Mouse (Mus musculus) CH12.LX (cell line): ENCODE results near the gene Sh3rf1. TPM values are rescaled to one million over a fixed set of nuclear protein-coding genes. Genes with fewer than 3 reads are reported as not detected.

Source experiments
- DNase-seq: peaks from one replicate; pipeline ENCODE4 v3.0.0-alpha.2; 2013; ENCODE audit errors: extremely low read depth
- H3K27ac ChIP-seq: 2 replicates; pipeline ENCODE4 v1.5.1; 2012; ENCODE audit warnings: low read depth, mild to moderate bottlenecking, control low read depth, moderate library complexity; ENCODE audit not compliant: insufficient read depth
- H3K27me3 ChIP-seq: replicated peaks from 2 replicates; pipeline ENCODE3; 2012; ENCODE audit warnings: inconsistent platforms
- H3K36me3 ChIP-seq, 2 experiments: replicated peaks in 1 of 2; 2 replicates each; pipeline versions ENCODE3 to v1.6.1; 2012; ENCODE audit warnings: inconsistent platforms in 1 of 2, low read length in 1 of 2, mild to moderate bottlenecking in 1 of 2, mixed read lengths in 1 of 2, moderate library complexity in 1 of 2; ENCODE audit not compliant: control insufficient read depth in 1 of 2, insufficient read depth in 1 of 2
- H3K4me1 ChIP-seq, 2 experiments: 2 replicates each; pipeline ENCODE4 v1.6.1; 2012; ENCODE audit warnings: inconsistent platforms in 1 of 2, moderate library complexity in 1 of 2; ENCODE audit not compliant: insufficient read depth in 2 of 2, control insufficient read depth in 1 of 2
- H3K4me2 ChIP-seq: 2 replicates; pipeline ENCODE4 v1.6.1; 2012; ENCODE audit warnings: low read depth, mild to moderate bottlenecking, control low read depth; ENCODE audit not compliant: poor library complexity, insufficient read depth, severe bottlenecking
- H3K4me3 ChIP-seq, 3 experiments: fragments of 150-350 bp in 1 of 3; sonication (generic) in 1 of 3; replicated peaks in 1 of 3; 2 replicates each; pipeline versions ENCODE3 to v1.5.1; 2011 to 2012; ENCODE audit warnings: low read depth in 2 of 3, low read length in 2 of 3, mild to moderate bottlenecking in 2 of 3, moderate library complexity in 2 of 3, control low read depth in 1 of 3, improper control_type of control experiment in 1 of 3, inconsistent platforms in 1 of 3, mixed read lengths in 1 of 3; ENCODE audit not compliant: poor library complexity in 1 of 3
- H3K79me2 ChIP-seq: replicated peaks from 2 replicates; pipeline ENCODE4 v1.6.1; 2012; ENCODE audit warnings: mild to moderate bottlenecking, moderate library complexity; ENCODE audit not compliant: control insufficient read depth, poor library complexity, insufficient read depth, severe bottlenecking; ENCODE audit errors: extremely low read depth
- H3K9ac ChIP-seq: 2 replicates; pipeline ENCODE4 v1.6.1; 2012; ENCODE audit warnings: low read depth, mild to moderate bottlenecking, control low read depth, moderate library complexity; ENCODE audit not compliant: insufficient read depth
- H3K9me3 ChIP-seq: replicated peaks from 2 replicates; pipeline ENCODE3; 2012; ENCODE audit warnings: low read length, inconsistent platforms, mixed read lengths
- CTCF ChIP-seq, 2 experiments: IDR thresholded peaks in 1 of 2; conservative IDR thresholded peaks in 1 of 2; 2 replicates each; pipeline ENCODE4 v1.5.1; 2011 to 2012; ENCODE audit warnings: low read depth in 2 of 2, low read length in 2 of 2, improper control_type of control experiment in 1 of 2, inconsistent platforms in 1 of 2, mild to moderate bottlenecking in 1 of 2, moderate library complexity in 1 of 2
- E2F4 ChIP-seq: IDR thresholded peaks from 2 replicates; pipeline ENCODE4 v1.6.1; 2011; ENCODE audit warnings: low read depth, low read length, improper control_type of control experiment; ENCODE audit not compliant: insufficient replicate concordance
- ELF1 ChIP-seq: IDR thresholded peaks from 2 replicates; pipeline ENCODE4 v1.6.1; 2014; ENCODE audit warnings: low read depth, mild to moderate bottlenecking, inconsistent platforms, low read length, improper control_type of control experiment
- EP300 ChIP-seq: IDR thresholded peaks from 2 replicates; pipeline ENCODE4 v1.6.1; 2011; ENCODE audit warnings: low read length, improper control_type of control experiment
- ETS1 ChIP-seq: conservative IDR thresholded peaks from 2 replicates; pipeline ENCODE4 v1.6.1; 2012; ENCODE audit warnings: low read depth, mild to moderate bottlenecking, inconsistent platforms, low read length, improper control_type of control experiment, moderate library complexity
- GABPA ChIP-seq: IDR thresholded peaks from 2 replicates; pipeline ENCODE4 v1.6.1; 2012; ENCODE audit warnings: low read depth, low read length, improper control_type of control experiment, inconsistent platforms; ENCODE audit not compliant: insufficient replicate concordance
- HCFC1 ChIP-seq: IDR thresholded peaks from 2 replicates; pipeline ENCODE4 v1.6.1; 2012; ENCODE audit warnings: low read depth, mild to moderate bottlenecking, inconsistent platforms, low read length, improper control_type of control experiment
- JUN ChIP-seq: IDR thresholded peaks from 2 replicates; pipeline ENCODE4 v1.6.1; 2011; ENCODE audit warnings: low read depth, mild to moderate bottlenecking, low read length, improper control_type of control experiment, moderate library complexity; ENCODE audit not compliant: insufficient read depth
- MEF2A ChIP-seq: IDR thresholded peaks from 2 replicates; pipeline ENCODE4 v1.6.1; 2014; ENCODE audit warnings: low read depth, mild to moderate bottlenecking, inconsistent platforms, low read length, improper control_type of control experiment, borderline replicate concordance
- MXI1 ChIP-seq: IDR thresholded peaks from 2 replicates; pipeline ENCODE4 v1.6.1; 2011; ENCODE audit warnings: mild to moderate bottlenecking, low read depth, low read length, improper control_type of control experiment
- MYC ChIP-seq: IDR thresholded peaks from 2 replicates; pipeline ENCODE4 v1.6.1; 2011; ENCODE audit warnings: low read depth, mild to moderate bottlenecking, improper control_type of control experiment, low read length
- NRF1 ChIP-seq: IDR thresholded peaks from 2 replicates; pipeline ENCODE4 v1.6.1; 2014; ENCODE audit warnings: low read depth, mild to moderate bottlenecking, inconsistent platforms, low read length, improper control_type of control experiment, moderate library complexity
- PAX5 ChIP-seq: IDR thresholded peaks from 2 replicates; pipeline ENCODE4 v1.6.1; 2012; ENCODE audit warnings: low read length, inconsistent platforms, mixed read lengths
- RAD21 ChIP-seq: IDR thresholded peaks from 2 replicates; pipeline ENCODE4 v1.6.1; 2011; ENCODE audit warnings: low read depth, mild to moderate bottlenecking, low read length, improper control_type of control experiment, moderate library complexity
- SIN3A ChIP-seq: IDR thresholded peaks from 2 replicates; pipeline ENCODE4 v1.6.1; 2012; ENCODE audit warnings: low read length, improper control_type of control experiment, inconsistent platforms
- SMC3 ChIP-seq: IDR thresholded peaks from 2 replicates; pipeline ENCODE4 v1.6.1; 2011; ENCODE audit warnings: low read depth, low read length, improper control_type of control experiment
- TCF12 ChIP-seq: IDR thresholded peaks from 2 replicates; pipeline ENCODE4 v1.6.1; 2014; ENCODE audit warnings: low read depth, mild to moderate bottlenecking, inconsistent platforms, low read length, improper control_type of control experiment
- UBTF ChIP-seq: IDR thresholded peaks from 2 replicates; pipeline ENCODE4 v1.6.1; 2012; ENCODE audit warnings: low read depth, mild to moderate bottlenecking, inconsistent platforms, low read length, improper control_type of control experiment, moderate library complexity
- ZC3H11A ChIP-seq: IDR thresholded peaks from 2 replicates; pipeline ENCODE4 v1.6.1; 2012; ENCODE audit warnings: low read depth, mild to moderate bottlenecking, inconsistent platforms, low read length, improper control_type of control experiment
- dilution Hi-C: fragments of 300-500 bp; cut with MboI; formaldehyde crosslinking; loops from 2 replicates; pipeline ENCODE4 v1.14.3; 2020; ENCODE audit warnings: low sequenced_read_pairs; ENCODE audit not compliant: extremely low pct_unique_long_range_greater_than_20kb, extremely low pct_ligation_motif_present
- in situ Hi-C: fragments of 300-500 bp; cut with MboI; formaldehyde crosslinking; loops from 3 replicates; pipeline ENCODE4 v1.14.3; 2019; ENCODE audit warnings: low sequenced_read_pairs, low pct_ligation_motif_present, low pct_unique_long_range_greater_than_20kb, mixed read lengths
- polyA plus RNA-seq: library from polyadenylated mRNA; unstranded; fragments of >175 nt; gene quantifications from 2 replicates; pipeline ENCODE4 v1.2.1, GENCODE M21; 2012; ENCODE audit warnings: low read depth; ENCODE audit not compliant: insufficient read length
- total RNA-seq, 2 experiments: library from RNA; depleted of rRNA; stranded (reverse); fragments of 300-350 nt in 1 of 2; fragments of >200 nt in 1 of 2; gene quantifications; 2 replicates each; pipeline ENCODE4 v1.2.3; 2012 to 2014

Sh3rf1 gene
- total and polyA plus RNA-seq, 3 experiments, result 6.0 to 16.8 (median 10.6) TPM

GRCm38 (mm10) chr8:61247270-61248025, 23.8 kb downstream of the Sh3rf1 start:
- in situ Hi-C loops (no loop called here), dilution Hi-C loops (no loop called here)
- Histone ChIP-seq H3K4me3 (no peak overlapping the region), H3K36me3 (peaks cover 6 to 70% of the 10 kb centered on the region in 2 experiments), H3K9ac (no peak overlapping the region), H3K27ac (no peak overlapping the region), H3K4me2 (no peak overlapping the region), H3K79me2 (peaks cover 9% of the 10 kb centered on the region), H3K27me3 (no peaks in the 10 kb centered on the region), H3K4me1 (no peaks in the 10 kb centered on the region), H3K9me3 (peaks cover 24% of the 10 kb centered on the region)
- no peak for TF ChIP-seq NRF1
- no peak for TF ChIP-seq ETS1
- TF ChIP-seq UBTF, result no peak
- TF ChIP-seq ZC3H11A, result no peak
- no peak for TF ChIP-seq JUN
- no peak for TF ChIP-seq E2F4
- no peak for TF ChIP-seq EP300
- TF ChIP-seq MXI1, result no peak
- TF ChIP-seq MEF2A, result no peak
- TF ChIP-seq SMC3, result no peak
- no peak for TF ChIP-seq TCF12
- no peak for TF ChIP-seq RAD21
- no peak for TF ChIP-seq HCFC1
- TF ChIP-seq MYC, result no peak
- DNase-seq, result no peak

DNA sequence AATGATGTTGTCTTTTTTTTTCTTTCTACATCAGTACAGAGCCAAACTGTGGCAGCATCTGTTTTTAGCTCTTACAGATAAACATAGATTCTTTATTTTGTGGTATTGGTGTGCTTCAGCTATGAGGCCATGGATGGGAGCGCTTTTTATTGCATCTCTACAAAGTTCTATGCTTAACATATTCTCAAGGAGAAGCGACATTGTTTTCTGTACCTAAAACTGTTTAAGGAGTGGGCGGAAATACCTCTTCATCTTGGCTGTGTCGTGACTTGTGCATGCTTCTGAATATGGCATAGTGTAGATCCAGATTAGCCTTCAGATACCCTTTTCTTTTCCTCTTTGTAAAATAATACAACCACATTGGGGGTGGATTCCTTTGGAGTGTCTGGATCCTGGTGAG, 25.8 kb downstream of the Sh3rf1 start:
- Histone ChIP-seq H3K9ac (no peak overlapping the region), H3K79me2 (peaks cover 9% of the 10 kb centered on the region), H3K27ac (no peak overlapping the region), H3K9me3 (peaks cover 16% of the 10 kb centered on the region), H3K36me3 (peaks cover 5 to 64% of the 10 kb centered on the region in 2 experiments), H3K4me2 (no peak overlapping the region), H3K4me1 (peaks cover 0 to 1% of the 10 kb centered on the region in 2 experiments; a peak in 1 of 4 replicates), H3K27me3 (no peaks in the 10 kb centered on the region), H3K4me3 (no peak overlapping the region)
- TF ChIP-seq GABPA (no peak), CTCF (conservative IDR thresholded peaks at IDR 0.05 in 1 of 2, IDR thresholded peaks at IDR 0.05 in 1 of 2; ENCODE audit: low read depth in 2 of 2, low read length in 2 of 2) (no peak), PAX5 (no peak), SIN3A (no peak), UBTF (no peak), ELF1 (no peak)
- dilution Hi-C loops (no loop called here), in situ Hi-C loops (no loop called here)
- DNase-seq, result no peak
